Mouse (Mus musculus) WW6 (cell line): ENCODE measurements at regions not wholly inside any gene's neighbourhood (a gene's known extent, or its start where the extent isn't known, plus 50 kb on each side); places are given as distances from the start of the nearest gene placed in this dataset.
"Not testable (repeated sequence)": the region's sequence is repeated elsewhere in the genome, so short reads cannot be mapped to it uniquely, and the experiment has no call there.

Source experiments
- DNase-seq: peaks from one replicate; pipeline ENCODE4 v3.0.0-alpha.2; 2013; ENCODE audit warnings: low read depth, low spot score

- DNase-seq = peak; percentile 38
Observed at GRCm38 (mm10) chrX:15322207-15322839, 1111.4 kb downstream of the H2al1n start.

- no peak for DNase-seq
Observed at GRCm38 (mm10) chrX:15322958-15323357, 1112.0 kb downstream of the H2al1n start.

- DNase-seq = not testable (repeated sequence)
Observed at GRCm38 (mm10) chrX:15365135-15365534, 1154.2 kb downstream of the H2al1n start.
